Mouse (Mus musculus): Measurements from ENCODE around the gene Zfp52.

Gene Zfp52

DNA sequence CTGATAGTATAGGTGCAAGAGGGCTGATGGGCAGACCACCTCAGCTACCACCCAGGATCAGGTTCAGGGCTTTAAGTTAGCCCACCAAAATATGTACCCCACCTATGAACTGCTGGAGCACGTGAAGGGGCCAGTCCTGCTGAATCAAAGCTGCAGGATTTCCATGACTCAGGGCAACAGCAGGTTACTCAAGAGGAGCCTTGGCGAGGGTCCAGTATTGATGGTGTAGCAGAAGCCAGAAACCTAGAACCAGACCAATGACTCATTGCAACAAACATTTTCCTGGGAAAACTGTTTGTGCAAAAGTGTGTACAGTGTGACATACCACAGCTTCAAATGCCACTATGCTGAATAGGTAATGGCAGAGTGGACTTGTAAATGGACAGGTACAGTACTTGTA, 22.5 kb downstream of the Zfp52 start:
- no peak for DNase-seq (ENCODE audit: extremely low read depth, insufficient read length, low spot score)

DNA sequence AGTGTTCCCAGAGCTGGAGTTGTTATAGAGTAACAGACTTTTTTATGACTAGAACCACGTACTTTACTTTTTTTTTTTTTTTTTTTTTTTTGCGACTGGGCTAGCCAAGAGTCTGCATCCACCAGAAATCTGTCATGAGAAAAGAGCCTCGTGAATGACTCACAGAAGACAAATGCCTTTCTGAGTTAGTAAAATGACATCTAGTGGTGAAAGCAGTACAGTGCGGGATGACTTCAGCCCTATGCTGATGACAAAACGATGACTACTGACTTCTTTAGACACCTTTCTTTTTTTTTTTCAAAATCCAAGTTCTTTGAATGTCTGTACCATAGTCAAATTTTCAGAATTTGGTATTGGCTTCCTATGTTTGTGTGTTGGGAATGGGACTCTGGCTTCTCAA, 30.9 kb downstream of the Zfp52 start:
- DNase-seq (ENCODE audit: extremely low read depth, insufficient read length, low spot score) = peak; percentile 67

DNA sequence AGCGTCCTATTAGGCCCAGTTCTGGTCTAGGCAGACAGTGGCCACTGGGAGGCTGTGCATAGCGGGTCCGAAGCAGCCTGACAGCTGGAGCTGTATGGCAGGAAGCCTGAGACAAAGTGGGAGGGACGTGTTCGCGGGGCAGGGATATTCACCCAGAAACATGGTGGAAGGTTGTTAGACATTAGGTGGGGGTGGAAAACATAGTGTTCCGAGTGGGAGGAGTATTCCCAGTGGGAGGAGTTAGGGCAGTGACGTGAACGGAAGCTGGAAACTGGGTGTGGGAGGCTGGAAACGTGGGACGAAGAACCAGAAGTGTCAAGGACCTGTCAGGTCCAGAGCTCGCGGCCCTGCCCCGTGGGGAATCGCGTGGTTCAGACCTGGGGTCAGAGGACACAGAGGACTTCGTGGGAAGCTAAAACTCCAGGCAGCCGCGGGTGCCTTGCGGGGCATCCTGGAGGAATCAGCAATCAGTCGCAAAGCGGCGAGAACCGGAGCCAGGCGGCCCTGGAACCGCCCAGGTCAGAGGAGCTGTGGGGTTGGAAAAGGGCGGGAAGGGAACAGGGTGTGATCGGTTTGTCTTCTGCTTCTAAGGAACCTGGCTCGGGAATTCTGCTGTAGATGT, 31.5 kb downstream of the Zfp52 start, which contains the start of gene Zfp948:
TSS of gene Zfp948 (plus strand) at position 281 of the 622 bp plus-strand sequence.
- DNase-seq (ENCODE audit: extremely low read depth, insufficient read length, low spot score) = peak; percentile 94

DNA sequence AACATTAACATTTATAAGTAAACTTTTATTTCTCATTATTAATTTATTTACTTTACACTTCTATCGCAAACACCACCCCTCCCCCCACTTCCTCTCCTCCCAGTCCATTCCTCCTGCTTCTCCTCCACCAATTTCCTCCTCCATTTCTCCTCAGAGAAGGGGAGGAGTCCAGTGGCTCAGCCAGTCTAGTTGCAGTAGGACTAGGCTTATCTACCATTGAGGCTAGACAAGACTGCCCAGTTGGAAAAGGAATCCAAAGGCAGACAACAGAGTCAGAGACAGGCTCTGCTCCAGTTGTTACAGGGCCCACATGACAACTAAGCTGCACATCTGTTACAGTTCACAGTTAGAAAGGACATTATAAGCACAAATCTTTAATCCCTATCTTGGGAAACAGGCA, 32.4 kb downstream of the Zfp52 start:
- DNase-seq (ENCODE audit: extremely low read depth, insufficient read length, low spot score) = peak; percentile 76

DNA sequence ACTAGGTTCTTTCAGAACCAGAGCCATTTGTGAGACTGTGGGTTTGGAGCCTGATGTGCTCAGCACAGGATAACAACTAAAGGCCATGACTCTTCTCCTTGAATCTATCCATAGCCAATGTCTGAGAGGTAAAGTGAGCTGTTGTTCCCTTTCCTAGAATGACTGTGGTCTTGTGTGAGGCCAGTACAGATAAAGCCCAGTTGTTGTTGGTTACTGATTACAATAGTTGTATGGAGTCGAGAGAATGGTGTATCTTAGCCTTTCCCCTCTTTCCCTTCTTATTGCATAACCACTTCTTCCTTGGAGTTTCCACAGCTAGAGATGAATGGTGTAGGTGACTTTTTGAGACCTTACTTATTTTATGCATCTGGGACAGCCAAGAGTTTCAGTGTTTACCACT, 43.7 kb downstream of the Zfp52 start:
- DNase-seq (ENCODE audit: extremely low read depth, insufficient read length, low spot score) = no peak

DNA sequence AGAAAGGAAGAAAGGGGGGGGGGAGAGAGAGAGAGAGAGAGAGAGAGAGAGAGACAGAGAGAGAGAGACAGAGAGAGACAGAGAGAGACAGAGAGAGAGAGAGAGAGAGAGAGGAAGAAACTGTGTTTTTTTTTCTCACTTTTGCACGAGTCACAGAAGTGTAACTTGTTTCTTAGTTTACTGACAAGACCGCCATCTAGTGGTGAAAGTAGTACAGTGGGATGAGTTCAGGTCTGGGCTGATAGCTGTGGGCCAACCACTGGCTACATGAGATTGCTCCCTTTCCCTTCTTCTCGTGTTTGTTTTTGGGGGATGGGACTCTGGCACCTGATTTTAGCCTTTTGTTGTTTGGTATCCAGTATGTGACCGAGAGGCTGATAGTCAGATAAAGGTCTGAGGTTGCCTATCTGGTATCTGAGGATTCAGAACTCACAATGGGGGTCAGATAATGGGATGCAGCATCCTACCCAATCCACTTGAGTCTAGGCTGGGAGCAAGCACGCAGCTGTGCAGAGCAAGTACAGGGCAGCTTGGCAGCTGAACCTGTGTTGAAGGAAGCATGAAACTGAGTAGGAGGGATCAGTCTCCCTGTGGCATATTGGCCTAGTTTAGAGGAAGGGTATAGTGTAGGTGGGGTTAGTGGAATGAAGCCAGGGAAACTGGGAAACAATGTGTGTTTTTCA, 44.3 kb downstream of the Zfp52 start:
- DNase-seq (ENCODE audit: extremely low read depth, insufficient read length, low spot score) = no peak

DNA sequence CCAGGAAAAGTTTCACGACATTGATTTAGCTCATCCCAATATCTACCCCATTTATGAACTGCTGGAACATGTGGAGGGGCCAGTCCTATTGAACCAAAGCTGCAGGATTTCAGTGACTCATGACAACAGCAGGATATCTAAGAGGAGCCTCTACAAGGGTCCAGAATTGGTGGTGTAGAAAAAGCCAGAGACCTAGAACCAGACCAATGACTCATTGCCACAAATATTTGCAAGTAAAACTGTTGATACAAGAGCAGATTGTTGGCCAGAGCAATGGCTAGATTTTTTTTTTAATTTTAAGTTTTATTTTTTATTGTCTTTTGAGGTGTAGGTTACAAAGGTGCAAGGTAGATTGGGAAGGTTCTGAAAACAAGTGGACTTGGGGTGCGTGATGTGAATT, 50.2 kb downstream of the Zfp52 start:
- DNase-seq (ENCODE audit: extremely low read depth, insufficient read length, low spot score) = peak; percentile 18
